ENCODE assay signal across 8 mouse cellular contexts in the genomic region with DNA sequence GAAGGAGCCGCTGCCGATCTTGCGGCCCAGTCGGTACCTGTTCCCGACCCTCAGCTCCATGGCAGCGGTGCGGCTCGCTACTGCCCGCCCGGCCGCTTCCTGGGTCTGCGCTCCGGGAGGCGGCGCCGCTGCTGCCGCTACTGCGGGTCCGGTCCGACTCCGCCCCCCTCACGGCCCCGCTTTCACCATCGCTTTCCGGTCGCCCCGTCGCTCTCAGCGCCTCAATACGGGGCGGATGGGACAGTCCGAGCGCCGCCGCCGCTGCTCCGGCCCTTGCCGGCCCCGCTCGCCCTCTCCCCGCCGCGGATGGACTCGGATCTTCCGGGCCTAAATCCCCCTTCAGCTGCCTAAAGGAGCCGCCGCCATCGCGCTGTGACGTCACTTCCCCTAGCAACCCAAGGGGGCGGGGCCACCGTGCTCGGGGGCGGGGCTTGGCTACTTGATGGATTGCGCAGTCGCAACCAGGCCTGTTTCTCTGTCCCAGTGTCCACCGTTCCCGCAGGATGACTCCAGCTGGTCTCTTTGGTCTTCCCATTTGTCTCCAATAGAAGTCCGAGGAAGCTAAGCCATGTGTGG. TPM values are rescaled to one million over a fixed set of nuclear protein-coding genes. Genes with fewer than 3 reads are reported as not detected.
A peak's percentile ranks its signal among the peaks of the same experiment; 100 is the strongest.
DNase-seq lines count a peak whose midpoint lies in the region; ATAC-seq and TF ChIP-seq lines count a peak whose summit lies in the region.

A gene (minus strand): TSS at position 380 of the 576 bp plus-strand sequence.

- peak; percentile 75 for ATAC-seq in activated CD4-positive, CD25-positive, alpha-beta regulatory T cell, adult 4 months
- ATAC-seq in megakaryocyte progenitor cell, adult 5-6 weeks (replicated peaks; ENCODE audit: poor library complexity) = peak; percentile 74

- TF ChIP-seq CTCF in cortical plate, adult 2 months (IDR thresholded peaks at IDR 0.05; ENCODE audit: extremely low read depth, insufficient read depth, low read length) = no peak

- peaks cover 17% of the 10 kb centered on the region for H3K4me1 ChIP-seq in cortical plate, adult 2 months (ENCODE audit: control insufficient read depth, insufficient read depth, low read length)

- peak; percentile 96 for TF ChIP-seq POLR2A in cortical plate, adult 2 months (IDR thresholded peaks at IDR 0.05; ENCODE audit: extremely low read depth, insufficient read depth, low read length)

- H3K4me3 ChIP-seq in cortical plate, adult 2 months (ENCODE audit: insufficient read depth, low read length) = peak within 1 kb of the TSS; percentile 71

- H3K27ac ChIP-seq in cortical plate, adult 2 months (ENCODE audit: insufficient read depth, low read length) = peak within 1 kb of the TSS; percentile 97

- peak; percentile 100 for DNase-seq in gastrocnemius, postnatal 10 days
- DNase-seq in induced T-regulatory cell, adult 2 months (ENCODE audit: low read depth) = peak; percentile 98
- peak; percentile 88 to 99 for DNase-seq in left cerebral cortex, adult 9 months (ENCODE audit: low spot score in 2 of 2)
- peak; percentile 99 for DNase-seq in right cerebral cortex, postnatal 14 days
- DNase-seq in urinary bladder, postnatal 36 days (ENCODE audit: low spot score in 2 of 2) = peak; percentile 99

RNA-seq across cellular contexts. Expression of the gene that starts here (rescaled TPM):
- 10 to 100 TPM; 57.0 to 62.6 TPM for polyA plus RNA-seq in activated CD4-positive, CD25-positive, alpha-beta regulatory T cell, adult 4 months (2017; shearing (Covaris generic))
- polyA plus RNA-seq in cortical plate, adult 2 months (2012; rRNA removed) = 108 and 110 TPM in 2 replicates
- 10 to 100 TPM; 67.8 to 77.3 TPM for total RNA-seq in gastrocnemius, postnatal 10 days (2021)
- total RNA-seq in megakaryocyte progenitor cell, adult 5-6 weeks (2015) = 51.3 and 64.2 TPM in 2 replicates
- 69.8 and 74.2 TPM in 2 replicates for total RNA-seq in megakaryocyte progenitor cell, adult 5-6 weeks (2017)

Comparison
In these comparisons a context has a peak if more than half of its experiments do, and no peak if none do; other contexts are left out.
1. Peak in every context shown above with its lines: DNase-seq, ATAC-seq, H3K4me3 ChIP-seq and H3K27ac ChIP-seq.